Mouse (Mus musculus): ENCODE results near the gene Map3k3. TPM values are rescaled to one million over a fixed set of nuclear protein-coding genes. Genes with fewer than 3 reads are reported as not detected.
"Not testable (repeated sequence)": the region's sequence is repeated elsewhere in the genome, so short reads cannot be mapped to it uniquely, and the experiment has no call there.

The Map3k3 gene
- polyA plus RNA-seq, 1 experiment from 2014 or later: 19.2 TPM

DNA sequence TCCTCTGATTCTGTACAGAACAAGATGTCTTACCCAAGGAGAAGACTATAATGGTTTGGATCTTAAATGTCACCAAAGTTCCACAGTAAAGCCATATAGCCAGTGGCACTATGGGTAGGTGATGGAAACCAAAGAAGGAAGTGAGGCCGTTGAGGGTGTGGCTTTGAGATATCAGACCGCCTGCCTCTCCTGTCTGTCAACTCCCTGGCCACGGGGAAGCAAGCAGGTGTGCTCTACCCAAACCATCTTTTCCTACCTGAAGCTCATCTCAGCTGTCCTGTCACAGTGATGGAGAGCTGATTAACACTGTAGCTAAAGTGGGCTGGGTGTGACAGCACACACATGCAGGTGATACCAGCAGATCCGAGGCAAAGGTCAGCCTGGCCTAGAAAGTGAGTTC is 113.9 kb downstream of the Map3k3 start:
- Histone ChIP-seq H3K4me1 (replicated peaks) (peaks cover 4% of the 10 kb centered on the region), H3K4me3 (no peak overlapping the region), H3K9me3 (replicated peaks) (no peaks in the 10 kb centered on the region), H3K4me2 (no peak overlapping the region), H3K27me3 (no peaks in the 10 kb centered on the region), H3K9ac (no peak overlapping the region), H3K27ac (no peak overlapping the region), H3K36me3 (peaks cover 41% of the 10 kb centered on the region)
- WGBS: 72% methylated on average over 4 of the region's 4 CpGs
- ATAC-seq (replicated peaks; ENCODE audit: insufficient number of reproducible peaks, insufficient read depth, low FRiP score, low read depth): no peak

DNA sequence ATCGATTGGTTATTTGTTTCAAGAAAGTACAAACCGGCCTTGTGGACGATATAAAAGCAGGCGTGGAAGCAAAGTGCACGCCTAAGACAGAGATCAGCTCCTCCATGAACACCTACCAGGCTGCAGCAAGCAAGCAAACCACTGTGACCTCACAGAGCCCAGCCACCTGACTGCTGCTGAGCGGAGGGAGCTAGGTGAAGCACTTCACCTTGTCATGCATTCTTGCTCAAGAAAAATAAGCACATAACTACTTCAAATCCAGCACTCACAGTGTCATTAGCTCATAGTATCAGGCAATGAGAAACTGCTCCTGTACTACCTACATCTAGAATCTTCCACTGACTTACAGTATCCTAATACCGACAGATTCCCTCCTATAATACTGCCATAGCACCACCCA is 115.6 kb downstream of the Map3k3 start:
- 92% methylated on average over 7 of the region's 7 CpGs for WGBS

DNA sequence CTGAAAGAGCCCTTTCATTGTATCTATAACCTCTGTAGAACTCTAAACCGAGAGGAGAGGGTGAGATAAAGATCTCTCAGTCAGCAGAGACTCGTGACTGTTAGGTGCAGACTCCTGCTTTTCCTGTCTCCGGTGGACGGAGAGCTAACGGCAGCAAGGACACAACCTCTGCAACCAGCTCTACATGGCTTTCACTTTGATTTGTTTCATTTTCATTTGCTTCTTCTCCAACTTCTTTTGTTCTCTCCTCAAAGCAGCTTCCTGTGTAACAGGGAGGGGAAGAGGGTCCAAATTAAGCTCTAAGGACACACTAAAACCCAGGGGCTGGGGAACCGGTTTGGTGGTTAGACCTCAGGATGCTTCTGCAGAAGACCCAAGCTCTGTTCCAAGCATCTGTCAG is 116.3 kb downstream of the Map3k3 start:
- Histone ChIP-seq H3K27ac (no peak overlapping the region), H3K36me3 (peaks cover 64% of the 10 kb centered on the region), H3K4me2 (no peak overlapping the region), H3K4me3 (no peak overlapping the region), H3K9me3 (replicated peaks) (no peaks in the 10 kb centered on the region), H3K4me1 (replicated peaks) (no peaks in the 10 kb centered on the region), H3K9ac (no peak overlapping the region), H3K27me3 (no peaks in the 10 kb centered on the region)
- no peak for ATAC-seq (replicated peaks; ENCODE audit: insufficient number of reproducible peaks, insufficient read depth, low FRiP score, low read depth)
- 68% methylated on average over 6 of the region's 6 CpGs for WGBS

More for the DNA sequence above, 115.6 kb downstream of the Map3k3 start:
- H3K9me3 ChIP-seq (replicated peaks); H3K4me3 ChIP-seq; H3K27me3 ChIP-seq; H3K4me2 ChIP-seq; H3K4me1 ChIP-seq (replicated peaks); H3K27ac ChIP-seq; ATAC-seq (replicated peaks; ENCODE audit: insufficient number of reproducible peaks, insufficient read depth, low FRiP score, low read depth); H3K9ac ChIP-seq: not testable (repeated sequence)
- peaks cover 56% of the 10 kb centered on the region for H3K36me3 ChIP-seq

DNA sequence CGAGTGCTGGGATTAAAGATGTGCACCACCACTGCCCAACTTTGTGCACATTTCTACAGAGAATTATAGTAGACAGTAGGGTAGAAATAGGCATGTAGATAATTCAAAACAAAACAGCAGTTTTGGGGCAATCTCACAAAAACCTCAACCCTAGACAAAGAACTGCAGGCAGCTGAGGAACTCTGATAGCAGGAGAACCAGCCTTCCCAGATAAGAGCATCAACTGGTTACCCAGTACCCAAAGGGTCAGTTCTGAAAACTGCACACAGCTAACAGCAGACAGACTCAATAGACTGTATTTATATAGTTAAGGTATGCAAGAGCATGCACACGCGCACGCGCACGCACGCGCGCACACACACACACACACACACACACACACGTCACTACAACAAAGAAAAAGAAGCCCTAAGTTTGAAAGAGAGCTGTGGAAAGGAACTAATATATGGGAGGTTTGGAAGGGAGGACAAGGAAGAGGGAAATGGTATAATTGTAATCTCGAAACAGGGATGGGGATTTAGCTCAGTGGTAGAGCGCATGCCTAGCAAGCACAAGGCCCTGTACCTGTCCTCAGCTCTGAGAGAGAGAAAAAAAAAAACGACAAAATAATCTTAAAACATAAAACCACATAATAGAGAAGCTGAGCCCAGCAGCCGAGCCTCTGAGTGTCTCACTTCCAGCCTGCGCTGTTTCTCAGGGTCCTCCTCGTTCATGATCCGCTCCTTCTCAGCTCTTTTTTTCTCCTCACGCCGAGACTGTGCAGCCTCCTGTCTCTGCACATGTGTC is 117.1 kb downstream of the Map3k3 start:
- Histone ChIP-seq H3K36me3 (peaks cover 66% of the 10 kb centered on the region), H3K9ac (no peak overlapping the region), H3K27ac (no peak overlapping the region), H3K4me1 (replicated peaks) (no peaks in the 10 kb centered on the region), H3K4me3 (no peak overlapping the region), H3K9me3 (replicated peaks) (no peaks in the 10 kb centered on the region), H3K27me3 (no peaks in the 10 kb centered on the region), H3K4me2 (no peak overlapping the region)
- 90% methylated on average over 19 of the region's 19 CpGs for WGBS
- ATAC-seq (replicated peaks; ENCODE audit: insufficient number of reproducible peaks, insufficient read depth, low FRiP score, low read depth): no peak

DNA sequence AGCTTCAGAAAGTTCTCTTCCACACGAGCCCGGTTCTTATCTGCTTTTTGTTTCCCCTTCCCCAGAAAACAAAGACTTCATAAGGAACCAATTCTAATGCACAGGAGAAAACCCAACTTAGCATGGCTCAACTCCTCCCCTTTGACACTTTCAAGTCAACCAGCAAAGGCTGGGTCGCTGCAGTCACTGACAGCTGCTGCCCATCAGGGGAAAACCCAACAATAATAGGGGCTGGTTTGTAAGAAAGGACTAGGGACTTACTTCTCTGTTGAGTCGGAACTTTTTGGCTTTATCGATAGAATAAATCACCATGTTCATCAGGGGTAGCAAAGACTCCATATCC is 117.7 kb downstream of the Map3k3 start, which contains the start of gene Strada:
Gene Strada (minus strand): TSS at position 46 of the 343 bp plus-strand sequence.
- Histone ChIP-seq H3K4me3 (no peak within 1 kb of the TSS), H3K27me3 (no peaks in the 10 kb centered on the region), H3K9me3 (replicated peaks) (no peaks in the 10 kb centered on the region), H3K4me1 (replicated peaks) (no peaks in the 10 kb centered on the region), H3K27ac (no peak within 1 kb of the TSS), H3K9ac (no peak within 1 kb of the TSS), H3K4me2 (no peak within 1 kb of the TSS), H3K36me3 (peaks cover 70% of the 10 kb centered on the region)
- WGBS: 75% methylated on average over 5 of the region's 5 CpGs
- ATAC-seq (replicated peaks; ENCODE audit: insufficient number of reproducible peaks, insufficient read depth, low FRiP score, low read depth): no peak

Other genes starting within 250 kb of the Map3k3 start
- gene Cyb561, start 131.3 kb upstream of the Map3k3 start, polyA plus RNA-seq (2015; fragmentation: Nextera tagmentation; extraction: Ambion mirVana): 6.2 and 16.8 TPM in 2 replicates
- 3.3 and 3.9 TPM in 2 replicates for gene Ace, start 116.7 kb upstream of the Map3k3 start, polyA plus RNA-seq (2015; fragmentation: Nextera tagmentation; extraction: Ambion mirVana)
- not detected in 2 replicates for gene Ace3, start 89.9 kb upstream of the Map3k3 start, polyA plus RNA-seq (2015; fragmentation: Nextera tagmentation; extraction: Ambion mirVana)
- 0.08 and 0.46 TPM in 2 replicates for gene Kcnh6, start 76.5 kb upstream of the Map3k3 start, polyA plus RNA-seq (2015; fragmentation: Nextera tagmentation; extraction: Ambion mirVana)
- gene Dcaf7, start 47.7 kb upstream of the Map3k3 start, polyA plus RNA-seq (2015; fragmentation: Nextera tagmentation; extraction: Ambion mirVana): 35.0 and 48.7 TPM in 2 replicates
- 10.1 and 11.5 TPM in 2 replicates for gene Taco1, start 18.6 kb upstream of the Map3k3 start, polyA plus RNA-seq (2015; fragmentation: Nextera tagmentation; extraction: Ambion mirVana)
- gene Gm10840, start 76.2 kb downstream of the Map3k3 start, polyA plus RNA-seq (2015; fragmentation: Nextera tagmentation; extraction: Ambion mirVana): not detected in 2 replicates
- gene Limd2, start 76.2 kb downstream of the Map3k3 start, polyA plus RNA-seq (2015; fragmentation: Nextera tagmentation; extraction: Ambion mirVana): 75.9 and 110 TPM in 2 replicates
- gene Strada, start 117.6 kb downstream of the Map3k3 start, polyA plus RNA-seq (2015; fragmentation: Nextera tagmentation; extraction: Ambion mirVana): 16.5 and 20.0 TPM in 2 replicates
- 87.3 and 88.2 TPM in 2 replicates for gene Ccdc47, start 131.7 kb downstream of the Map3k3 start, polyA plus RNA-seq (2015; fragmentation: Nextera tagmentation; extraction: Ambion mirVana)
- 41.1 and 47.3 TPM in 2 replicates for gene Ddx42, start 132.3 kb downstream of the Map3k3 start, polyA plus RNA-seq (2015; fragmentation: Nextera tagmentation; extraction: Ambion mirVana)
- gene Ftsj3, start 171.5 kb downstream of the Map3k3 start, polyA plus RNA-seq (2015; fragmentation: Nextera tagmentation; extraction: Ambion mirVana): 31.1 and 37.5 TPM in 2 replicates
- gene Psmc5, start 171.5 kb downstream of the Map3k3 start, polyA plus RNA-seq (2015; fragmentation: Nextera tagmentation; extraction: Ambion mirVana): 195 and 215 TPM in 2 replicates
- 18.2 and 35.7 TPM in 2 replicates for gene Smarcd2, start 188.4 kb downstream of the Map3k3 start, polyA plus RNA-seq (2015; fragmentation: Nextera tagmentation; extraction: Ambion mirVana)
- 0.34 TPM in 1 of 2 replicates, not detected in the other for gene Tcam1, start 192.1 kb downstream of the Map3k3 start, polyA plus RNA-seq (2015; fragmentation: Nextera tagmentation; extraction: Ambion mirVana)
- gene Gh, start 217.3 kb downstream of the Map3k3 start, polyA plus RNA-seq (2015; fragmentation: Nextera tagmentation; extraction: Ambion mirVana): not detected in 2 replicates
- 1.0 and 2.8 TPM in 2 replicates for gene Cd79b, start 230.1 kb downstream of the Map3k3 start, polyA plus RNA-seq (2015; fragmentation: Nextera tagmentation; extraction: Ambion mirVana)

Data from heart, embryonic 15.5 days (tissue).